Mouse (Mus musculus) spleen, postnatal 14 days (tissue): Measurements from ENCODE around the gene Figla.
"Not testable (repeated sequence)": the region's sequence is repeated elsewhere in the genome, so short reads cannot be mapped to it uniquely, and the experiment has no call there.

Experiments used
- DNase-seq, 2 experiments: peaks; one replicate each; pipeline ENCODE4 v3.0.0; 2021 to 2022; ENCODE audit warnings: low spot score in 2 of 2

Gene Figla

DNA sequence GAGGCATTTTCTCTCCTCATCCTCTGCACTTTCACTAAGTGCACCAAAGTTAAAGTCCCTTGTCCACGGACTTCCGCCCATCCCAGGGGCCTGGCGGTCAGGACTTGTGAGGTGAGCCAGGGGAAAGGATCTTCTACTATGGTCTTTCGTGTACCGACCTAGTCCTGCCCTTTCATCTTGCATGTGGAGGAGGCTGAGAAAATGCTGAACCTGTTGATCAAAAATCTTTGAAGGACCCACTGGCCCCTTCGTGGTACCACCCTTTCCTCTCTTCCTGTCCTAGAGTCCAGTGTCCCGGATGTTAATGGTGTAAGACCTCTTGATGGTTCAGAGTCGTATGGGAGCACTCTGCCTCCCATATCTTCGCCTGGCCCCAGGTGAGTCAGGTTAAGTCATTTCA, at the start of gene Figla:
TSS of gene Figla (plus strand) at position 301 of the 400 bp plus-strand sequence.
- no peak for DNase-seq

DNA sequence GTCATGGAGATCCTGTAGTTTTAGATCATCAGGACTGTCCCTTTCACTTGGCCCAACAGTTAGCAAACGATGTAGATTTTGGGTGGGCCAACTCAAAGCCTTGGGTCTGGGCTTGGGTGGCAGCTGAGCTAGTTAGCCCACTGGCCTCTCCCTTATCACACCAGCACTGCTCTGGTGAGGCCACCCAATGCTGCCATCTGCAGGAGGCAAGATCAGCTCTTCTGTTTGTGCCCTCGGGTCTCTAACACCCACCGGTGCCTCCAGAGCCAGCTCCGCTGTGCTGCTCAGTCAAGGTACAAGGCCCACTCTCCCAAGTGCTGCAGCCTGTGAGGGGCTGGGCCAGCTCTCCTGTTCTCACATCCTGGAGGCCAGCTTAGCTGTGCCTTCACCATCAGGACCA, 49.3 kb upstream of the Figla start:
- DNase-seq: peak; percentile 19 to 54

DNA sequence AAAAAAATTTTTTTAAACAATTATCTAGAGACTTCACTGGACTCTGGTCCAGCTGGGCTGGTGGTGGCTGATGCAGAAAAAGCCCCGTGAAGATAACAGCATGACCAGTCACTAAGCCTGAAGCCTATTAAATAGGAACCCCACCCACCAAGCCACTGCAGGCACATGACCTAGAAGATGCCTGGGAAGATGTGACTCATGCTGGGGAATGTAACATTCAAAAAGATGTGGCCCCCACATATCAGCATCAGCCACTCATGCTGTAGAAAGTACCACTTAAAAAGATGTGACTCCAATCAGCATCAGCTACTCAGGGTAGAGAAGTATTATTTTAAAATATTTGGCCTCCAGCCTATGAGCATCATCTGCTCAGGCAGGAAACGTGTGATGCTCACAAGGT, 46.1 kb upstream of the Figla start:
- DNase-seq: no peak

DNA sequence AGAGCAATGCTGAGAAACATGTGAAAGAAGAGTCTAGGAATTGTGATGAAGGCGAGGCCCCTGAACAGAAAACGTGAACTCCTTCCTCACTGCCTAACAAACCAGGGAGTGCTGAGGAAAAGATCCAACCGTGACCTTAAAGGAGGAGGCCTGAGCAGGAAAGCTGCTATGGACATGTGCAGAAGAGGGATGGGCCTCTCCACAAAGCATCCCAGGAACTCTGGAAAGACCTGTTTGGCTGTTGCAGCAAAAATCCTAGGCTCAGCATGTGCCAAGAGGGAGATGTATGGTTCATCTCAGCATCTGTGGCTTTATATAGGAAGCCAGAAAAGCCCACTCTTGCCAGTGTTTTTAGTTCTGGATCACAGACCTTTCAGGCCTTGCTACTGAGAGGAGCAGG, 43.3 kb upstream of the Figla start:
- no peak for DNase-seq

DNA sequence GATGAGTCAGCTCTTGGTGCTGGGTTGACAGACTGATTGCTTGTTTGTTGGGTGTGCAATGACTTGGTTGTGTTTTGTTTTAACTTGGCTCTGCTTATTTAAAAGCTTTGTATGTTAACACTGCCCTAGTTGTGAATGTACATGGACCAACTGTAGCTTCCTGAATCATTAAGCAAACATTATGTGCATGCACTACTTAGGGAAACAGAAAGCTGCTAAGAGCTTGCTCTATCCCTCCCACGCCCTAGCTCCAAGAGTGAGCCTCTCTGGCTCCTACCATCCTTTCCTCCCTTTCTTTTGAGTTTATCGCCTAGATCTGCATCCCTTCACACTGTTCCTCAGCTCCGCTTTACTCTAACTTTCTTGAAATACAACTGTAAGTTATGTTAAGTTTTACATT, 42.6 kb upstream of the Figla start:
- DNase-seq: no peak

DNA sequence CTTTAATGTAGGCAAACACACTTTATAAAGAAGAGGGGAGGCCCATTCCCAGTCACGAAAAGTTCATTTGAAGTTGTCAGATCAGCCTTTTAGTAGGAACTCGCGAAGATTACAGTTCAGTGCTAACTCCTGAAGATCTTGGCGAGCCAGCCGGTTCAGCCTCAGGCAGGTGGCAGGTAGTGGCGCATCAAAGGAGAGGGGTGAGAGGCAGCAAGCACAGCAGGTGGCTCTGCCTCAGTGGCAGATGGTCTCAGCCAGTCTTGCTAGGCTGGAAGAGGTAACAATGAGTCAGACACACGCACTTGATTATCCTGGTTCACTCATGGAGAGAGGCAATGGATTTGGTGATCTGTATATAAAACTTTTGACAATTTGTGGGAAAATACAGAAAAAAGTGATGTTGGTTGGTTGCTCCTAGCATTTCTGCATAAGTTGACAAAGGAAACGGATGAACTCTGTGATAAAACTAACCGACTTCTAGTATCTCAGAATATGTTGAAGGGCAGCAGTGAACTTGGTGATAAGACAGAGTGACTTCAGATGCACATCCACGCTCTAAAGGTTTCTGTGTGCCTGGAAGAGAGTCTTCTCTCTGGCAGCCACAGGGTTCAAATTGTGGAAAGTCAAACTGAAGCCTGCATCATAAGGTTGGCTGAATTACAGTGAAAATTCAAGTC, 40.9 kb upstream of the Figla start:
- DNase-seq: no peak

DNA sequence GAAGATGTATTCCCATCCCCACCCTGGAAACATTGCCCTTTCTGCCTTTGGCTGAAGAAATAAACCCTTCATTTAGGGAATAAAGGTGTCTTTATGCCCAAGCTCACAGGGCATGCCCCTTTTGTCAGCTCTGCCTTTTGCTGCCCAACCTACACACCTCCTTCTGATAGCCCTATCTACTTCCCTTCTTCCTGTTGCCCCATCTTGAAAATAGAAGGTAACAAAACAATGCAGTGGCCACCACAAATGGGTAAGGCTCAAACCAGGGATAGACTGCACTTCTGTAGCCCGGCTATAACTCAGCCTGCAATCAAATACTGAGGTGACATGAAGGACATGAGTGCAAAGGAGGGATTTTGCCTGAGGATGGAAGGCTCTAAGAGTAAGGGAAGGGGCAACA, 40.2 kb upstream of the Figla start:
- DNase-seq: no peak

DNA sequence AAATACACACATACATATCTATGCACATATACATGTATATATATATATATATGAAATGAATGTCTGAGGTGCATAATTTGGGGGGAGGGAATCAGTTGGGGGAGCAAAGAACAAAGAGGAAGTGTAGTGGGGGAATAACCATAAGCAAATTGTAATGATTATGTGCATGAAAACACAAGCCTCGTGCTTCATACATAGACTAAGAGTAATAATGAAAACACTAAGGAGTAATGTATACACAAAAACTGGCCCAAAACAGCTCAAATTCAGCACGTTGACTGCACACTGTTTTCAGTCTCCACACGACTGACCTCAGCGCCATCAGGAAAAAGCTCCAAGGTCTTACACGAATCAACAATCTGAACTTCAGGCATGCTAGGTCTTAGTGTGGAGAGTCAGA, 39.7 kb upstream of the Figla start:
- no peak for DNase-seq

DNA sequence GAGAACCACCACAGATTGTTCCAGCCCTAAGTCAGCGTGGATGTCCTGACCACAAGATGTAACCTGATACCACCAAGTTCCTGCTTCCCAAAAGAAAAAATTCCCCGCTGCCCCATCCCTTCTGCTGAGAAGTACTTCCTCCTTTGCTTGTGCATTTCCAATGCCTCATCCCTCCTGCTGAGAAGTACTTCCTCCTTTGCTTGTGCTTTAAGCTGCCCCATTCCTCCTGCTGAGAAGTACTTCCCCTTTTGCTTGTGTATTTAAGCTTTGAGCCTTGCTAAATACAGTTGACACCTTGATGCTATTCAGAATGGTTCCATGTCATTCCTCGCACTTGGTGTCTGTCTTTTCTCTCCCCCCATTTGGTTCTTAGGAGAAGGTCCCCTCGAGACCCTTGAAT, 37.2 kb upstream of the Figla start:
- DNase-seq: not testable (repeated sequence)

DNA sequence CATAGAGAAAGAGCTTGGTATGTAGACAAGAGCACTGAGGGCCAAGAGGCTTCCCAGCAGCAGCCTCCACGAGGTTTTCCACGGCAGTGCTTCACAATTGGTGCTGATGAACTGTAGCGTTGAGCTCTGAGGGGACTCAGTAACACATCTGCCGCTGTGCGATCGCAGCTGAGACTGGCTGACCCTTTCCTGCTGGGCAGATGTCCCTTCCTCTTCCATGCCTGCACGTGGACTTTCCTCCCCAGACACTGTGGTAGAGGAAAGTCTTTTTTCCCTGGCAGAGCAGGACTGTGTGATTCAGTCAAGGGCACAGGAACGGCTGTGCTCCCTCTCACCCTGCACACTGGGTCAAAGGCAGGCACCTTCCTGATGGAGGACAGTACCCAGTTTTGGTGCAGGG, 31.6 kb upstream of the Figla start:
- no peak for DNase-seq

DNA sequence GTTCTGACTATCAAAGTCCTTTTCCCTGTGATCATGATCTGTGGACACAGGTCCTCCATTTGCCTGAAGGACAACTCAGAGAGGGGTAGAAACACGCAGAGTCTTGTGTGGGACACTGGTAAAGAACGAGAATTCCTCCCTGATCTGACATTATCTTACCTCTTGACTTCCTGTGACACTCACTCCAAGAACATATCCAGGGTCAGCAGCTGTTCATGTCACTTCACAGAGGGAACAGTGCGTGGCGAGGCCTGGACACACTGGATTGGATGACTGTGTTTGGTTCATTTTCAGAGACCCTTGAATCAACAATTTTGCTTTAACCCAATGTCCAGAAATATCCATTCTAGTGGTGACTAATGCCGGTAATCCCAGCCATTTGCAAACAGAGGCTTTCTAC, 26.4 kb upstream of the Figla start:
- DNase-seq: not testable (repeated sequence)

DNA sequence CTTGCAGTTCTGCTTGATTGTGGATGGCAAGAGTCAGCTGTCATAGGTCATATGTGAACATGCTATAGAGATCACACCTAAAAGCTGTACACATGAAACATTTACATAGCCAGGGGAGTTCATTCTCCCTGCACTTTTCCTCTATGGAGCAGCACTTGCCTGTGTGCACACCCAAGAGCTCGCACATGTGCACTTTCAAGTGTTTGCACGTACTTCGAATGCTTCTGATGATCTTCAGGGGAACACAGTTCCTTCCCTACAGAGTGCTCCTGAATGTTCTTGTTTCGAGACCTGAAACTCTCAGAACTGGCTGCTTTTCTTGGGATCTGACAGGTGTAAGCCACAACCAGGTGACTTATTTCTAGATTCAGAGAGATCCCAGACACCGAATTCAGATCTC, 25.2 kb upstream of the Figla start:
- DNase-seq: not testable (repeated sequence)

DNA sequence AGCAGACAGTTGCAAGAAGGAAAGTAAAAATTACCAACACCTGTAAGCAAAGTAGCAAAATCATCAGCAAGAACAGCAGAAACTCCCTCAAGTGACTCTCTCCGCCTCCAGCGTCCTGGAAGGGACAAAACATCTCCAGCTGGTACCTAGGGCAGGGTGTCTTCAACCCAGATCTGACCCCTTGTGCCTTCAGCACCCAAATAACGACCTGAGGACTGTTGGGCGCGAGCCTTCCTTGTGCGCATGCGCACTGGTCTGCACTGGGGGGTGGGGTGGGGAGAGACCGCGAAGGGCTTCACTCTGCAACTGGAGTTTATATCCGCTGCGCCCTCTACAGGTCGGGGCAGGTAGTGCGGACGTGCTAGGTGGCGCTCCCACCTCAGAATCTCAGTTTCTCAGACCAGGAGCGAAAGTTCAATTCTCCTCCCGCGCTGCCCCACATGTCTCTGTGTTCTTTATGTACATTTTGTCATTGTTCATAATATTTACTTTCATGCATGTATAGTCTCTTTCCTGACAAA, 12.5 kb upstream of the Figla start:
- DNase-seq: peak in 1 of 2 experiments; percentile 35

DNA sequence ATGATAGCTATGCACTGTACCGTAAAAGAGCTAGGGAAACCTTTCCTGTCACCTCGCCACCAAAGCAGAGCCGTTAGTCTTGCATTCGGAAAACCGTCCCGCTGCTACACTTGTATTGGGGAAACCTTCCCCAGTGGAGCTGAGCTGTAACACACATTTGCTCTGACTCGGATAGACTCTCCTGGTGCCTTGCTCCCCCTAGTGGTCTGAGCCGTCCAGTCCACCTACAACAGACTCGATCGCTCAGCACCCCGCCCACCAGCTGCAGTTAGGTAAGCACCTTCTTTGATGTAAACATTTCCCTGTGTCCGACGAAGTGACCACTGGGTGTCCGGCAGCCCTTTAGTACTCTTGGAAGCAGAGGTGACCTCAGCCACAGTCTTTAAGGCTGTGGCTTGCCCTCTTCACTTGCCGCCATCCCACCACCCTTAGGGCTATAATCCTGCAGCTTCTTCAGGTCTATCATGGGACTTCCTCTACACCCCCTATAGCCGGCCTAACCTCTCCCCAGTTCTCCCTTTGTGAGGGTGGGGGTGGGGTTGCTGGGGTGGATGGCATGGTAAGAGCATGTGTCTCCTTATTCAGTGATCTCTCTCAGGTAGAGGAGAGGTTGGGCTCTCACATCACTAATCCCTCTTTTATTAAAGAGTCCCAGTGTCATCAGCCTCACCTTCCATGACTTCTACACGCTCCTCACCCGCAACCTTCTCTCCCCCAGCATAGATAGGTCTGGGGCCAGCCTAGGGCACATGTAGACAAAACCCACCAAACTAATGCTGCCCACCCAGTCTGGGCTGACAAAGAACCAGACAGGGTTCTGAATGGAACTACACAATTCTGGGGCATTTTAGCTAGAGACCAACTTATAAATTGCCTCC, 11.5 kb upstream of the Figla start:
- DNase-seq: peak; percentile 44 to 61

DNA sequence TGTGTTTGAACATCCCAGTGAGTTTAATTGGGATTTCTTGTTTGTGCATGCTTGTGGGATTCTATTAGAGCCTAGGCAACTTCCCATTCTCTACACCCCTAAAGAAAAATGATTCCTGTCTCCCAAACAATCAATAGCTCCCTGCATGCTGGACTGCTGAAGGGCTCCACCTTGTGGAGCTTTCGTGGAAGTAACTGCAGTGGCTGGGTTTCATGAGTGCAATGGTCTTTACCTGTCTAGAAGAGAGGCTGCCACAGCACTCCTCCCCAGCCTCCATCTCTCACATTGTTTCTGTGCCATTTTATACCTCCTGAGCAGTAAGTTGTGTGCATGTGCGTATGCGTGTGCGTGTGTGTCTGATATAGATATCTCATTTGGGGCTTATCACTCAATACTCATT, 6.0 kb upstream of the Figla start:
- peak in 1 of 2 experiments; percentile 35 for DNase-seq

DNA sequence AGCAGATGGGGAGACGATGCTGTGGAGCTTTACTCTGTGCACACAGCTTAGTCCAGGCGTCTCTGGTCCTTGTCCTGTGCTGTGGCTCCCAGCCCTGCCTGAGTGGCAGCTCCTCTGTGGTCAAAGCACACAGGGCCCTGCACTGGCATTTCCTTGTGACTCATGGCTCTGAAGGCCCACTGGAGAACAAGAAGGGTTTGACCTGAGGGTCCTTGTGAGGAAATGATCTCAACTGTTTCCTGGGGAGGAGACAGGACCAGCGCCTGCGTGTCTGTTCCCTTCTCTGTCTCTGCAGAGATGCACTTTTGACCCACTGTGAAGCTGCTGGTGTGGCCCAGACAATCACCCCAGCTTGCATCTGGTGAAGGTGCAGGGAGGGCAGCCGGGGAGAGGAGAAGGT, 1.2 kb upstream of the Figla start:
- DNase-seq: not testable (repeated sequence)

DNA sequence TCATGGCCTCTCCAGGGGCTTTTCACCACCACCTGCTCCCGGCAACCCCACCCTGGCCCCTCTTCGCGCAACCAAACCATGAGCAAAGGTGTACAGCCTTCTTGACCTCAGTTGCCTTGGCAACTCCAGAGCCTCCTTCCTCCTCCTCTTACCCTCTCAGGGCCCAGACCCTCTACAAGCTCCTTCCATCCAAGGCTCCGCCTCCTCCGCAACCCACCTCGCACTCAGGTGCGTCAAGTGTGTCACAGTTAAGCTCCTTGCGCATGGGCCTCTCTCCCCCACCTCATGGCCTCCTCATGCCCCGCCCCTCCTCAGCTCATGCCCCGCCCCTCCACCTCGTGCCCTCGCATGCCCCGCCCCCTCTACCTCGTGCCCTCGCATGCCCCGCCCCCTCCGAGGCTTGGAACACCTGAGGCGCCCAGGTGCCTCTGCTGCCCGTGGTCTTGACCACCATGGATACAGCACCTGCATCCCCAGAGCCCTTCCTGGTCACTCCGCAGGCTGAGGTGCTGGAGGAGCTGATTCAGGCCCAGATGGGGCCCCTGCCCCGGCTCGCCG, 901 bp downstream of the Figla start:
- DNase-seq: no peak

DNA sequence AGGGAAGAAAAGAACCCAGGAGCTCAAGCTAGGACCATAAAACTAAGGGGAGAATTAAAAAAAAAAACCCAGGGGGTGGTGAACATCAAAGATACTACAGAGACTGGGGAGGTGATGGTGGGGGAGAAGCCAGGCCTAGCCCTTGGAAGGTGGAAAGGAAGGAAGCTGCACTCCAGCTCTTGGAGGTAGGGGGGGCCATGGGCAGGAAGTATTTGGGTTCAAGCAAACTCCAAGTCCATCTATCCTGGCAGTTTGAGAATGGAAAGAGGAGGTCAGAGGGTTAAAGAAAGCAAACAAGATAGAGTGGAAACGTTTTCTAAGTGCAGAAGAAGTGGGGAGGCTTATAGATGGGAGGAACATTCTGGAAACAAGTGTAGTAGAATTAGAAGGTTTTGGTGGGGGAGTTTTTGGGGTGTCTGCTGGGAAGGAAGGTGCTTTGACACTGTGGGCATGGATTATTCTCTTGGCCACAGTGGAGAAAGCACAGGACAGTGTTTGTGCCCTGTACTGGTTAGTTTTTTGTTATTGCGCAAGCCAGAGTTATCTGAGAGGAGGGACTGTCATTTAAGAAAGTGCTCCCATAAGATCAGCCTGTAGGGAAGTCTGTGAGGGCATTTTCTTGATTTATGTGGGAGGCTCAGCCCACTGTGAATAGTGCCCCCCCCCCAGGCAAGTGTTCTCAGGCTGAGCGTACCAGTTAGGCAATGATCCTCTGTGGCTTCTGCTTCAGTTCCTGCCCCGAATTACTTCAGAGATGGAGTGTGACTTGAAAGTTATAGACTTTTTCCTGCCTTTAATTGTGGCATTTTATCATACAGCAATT, 3.7 kb downstream of the Figla start:
- no peak for DNase-seq

DNA sequence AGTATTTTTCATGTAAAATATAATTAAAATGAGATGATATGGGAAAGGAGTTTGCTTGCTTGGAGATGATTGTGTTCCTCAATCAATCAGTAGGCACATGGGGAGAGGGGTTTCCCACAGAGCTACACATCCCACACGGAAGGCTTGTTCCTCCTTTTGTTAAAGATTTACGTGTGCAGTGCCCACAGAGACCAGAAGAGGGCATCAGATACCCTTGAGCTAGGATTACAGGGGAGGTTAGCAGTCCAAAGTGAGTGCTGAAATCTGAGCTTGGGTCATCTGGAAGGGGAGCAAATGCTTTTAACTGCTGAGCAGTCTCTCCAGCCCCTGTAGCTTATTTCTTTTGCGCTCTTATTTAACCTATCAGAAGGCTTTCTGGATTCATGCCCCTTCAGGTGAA, 5.0 kb downstream of the Figla start:
- peak in 1 of 2 experiments; percentile 49 for DNase-seq

DNA sequence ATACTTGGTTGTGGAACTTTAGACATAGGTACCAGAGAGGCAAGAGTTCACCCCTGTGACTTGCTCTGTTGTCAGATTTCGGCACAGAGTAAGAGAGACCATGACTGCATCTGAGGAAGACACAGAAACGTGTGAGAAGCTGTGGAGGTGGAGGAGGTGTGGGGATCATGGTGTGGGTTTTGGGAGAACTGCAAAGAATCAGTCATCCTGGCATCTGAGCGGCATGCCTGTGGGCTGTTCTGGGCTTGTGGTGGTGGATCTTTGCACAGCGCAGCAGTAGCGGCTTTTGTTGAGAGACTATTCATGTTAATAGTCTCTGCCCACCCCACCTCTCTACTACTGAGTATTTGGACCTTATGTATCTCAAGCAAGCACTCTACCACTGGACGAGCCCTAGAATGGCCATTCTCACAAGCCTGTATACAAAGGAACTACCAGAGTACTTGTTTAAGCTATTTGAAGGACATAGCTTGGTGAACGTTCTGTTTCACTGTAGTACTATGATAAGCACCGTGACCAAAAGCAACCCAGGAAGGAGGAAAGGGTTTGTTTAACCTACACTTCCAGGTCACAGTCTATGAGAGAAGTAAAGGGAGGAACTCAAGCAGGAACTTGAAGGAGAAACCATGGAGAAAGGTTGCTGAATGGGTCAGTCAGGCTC, 10.8 kb downstream of the Figla start:
- DNase-seq: no peak

DNA sequence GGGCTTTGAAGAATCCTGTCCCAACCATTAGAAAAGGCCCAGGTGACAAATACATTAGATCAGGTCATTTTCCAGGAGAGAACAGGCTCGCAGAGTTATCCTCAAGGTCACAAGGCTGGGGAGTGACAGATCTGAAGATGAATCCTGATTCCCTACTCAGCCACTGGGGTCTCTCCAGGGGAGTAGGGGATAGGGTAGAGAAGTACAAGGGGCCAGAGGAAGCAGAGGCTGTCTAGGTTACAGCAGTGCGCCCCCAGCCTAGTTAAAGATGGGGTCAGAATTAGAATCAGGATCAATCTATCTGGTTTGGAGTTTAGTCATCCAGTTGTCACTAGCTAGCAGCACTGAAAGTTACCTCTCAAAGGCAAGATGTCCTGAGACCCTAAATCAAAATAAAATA, 12.2 kb downstream of the Figla start:
- DNase-seq: no peak
